Mouse (Mus musculus) neural tube, embryonic 15.5 days (tissue): ENCODE data around the gene Stim1. TPM values are rescaled to one million over a fixed set of nuclear protein-coding genes. Genes with fewer than 3 reads are reported as not detected.

Source experiments
- ATAC-seq: fragments of 200-750 bp; cut with Nextera tagmentation; 2 replicates; pipeline ENCODE4 v1.8.0; 2017; ENCODE audit warnings: mild to moderate bottlenecking, moderate TSS enrichment, moderate library complexity; ENCODE audit not compliant: low FRiP score
- H3K27ac ChIP-seq: fragments of 300-500 bp; sonication (generic); replicated peaks from 2 replicates; pipeline ENCODE4 v1.5.1; 2015; ENCODE audit warnings: mild to moderate bottlenecking, inconsistent platforms
- H3K27me3 ChIP-seq: fragments of 300-500 bp; sonication (generic); replicated peaks from 2 replicates; pipeline ENCODE4 v1.6.1; 2015; ENCODE audit warnings: inconsistent platforms
- H3K36me3 ChIP-seq: fragments of 300-500 bp; sonication (generic); 2 replicates; pipeline ENCODE4 v1.6.1; 2015; ENCODE audit warnings: inconsistent platforms
- H3K4me1 ChIP-seq: fragments of 300-500 bp; sonication (generic); 2 replicates; pipeline ENCODE4 v1.6.1; 2015; ENCODE audit warnings: inconsistent platforms
- H3K4me2 ChIP-seq: fragments of 300-500 bp; sonication (generic); 2 replicates; pipeline ENCODE4 v1.6.1; 2015; ENCODE audit warnings: inconsistent platforms, mild to moderate bottlenecking, moderate library complexity
- H3K4me3 ChIP-seq: fragments of 300-500 bp; sonication (generic); replicated peaks from 2 replicates; pipeline ENCODE4 v1.5.1; 2015; ENCODE audit warnings: mild to moderate bottlenecking, inconsistent platforms
- H3K9ac ChIP-seq: fragments of 300-500 bp; sonication (generic); replicated peaks from 2 replicates; pipeline ENCODE4 v1.6.1; 2015; ENCODE audit warnings: mild to moderate bottlenecking, inconsistent platforms
- H3K9me3 ChIP-seq: fragments of 300-500 bp; sonication (generic); replicated peaks from 2 replicates; pipeline ENCODE4 v1.6.1; 2016; ENCODE audit warnings: inconsistent platforms
- WGBS: fragments of 180-500 bp; shearing (Covaris S2); methylation state at CpG from one replicate; pipeline ENCODE4 v1.1.7; 2015; ENCODE audit warnings: mixed read lengths; 5-methylcytosine and 5-hydroxymethylcytosine counted together
- polyA plus RNA-seq: library from polyadenylated mRNA; unstranded; fragments of >200 nt; fragmentation: Nextera tagmentation; extraction: Ambion mirVana; gene quantifications from 2 replicates; pipeline ENCODE4 v1.2.1, GENCODE M21; 2015

Gene Stim1
- polyA plus RNA-seq = 13.2 and 17.0 TPM in 2 replicates

DNA sequence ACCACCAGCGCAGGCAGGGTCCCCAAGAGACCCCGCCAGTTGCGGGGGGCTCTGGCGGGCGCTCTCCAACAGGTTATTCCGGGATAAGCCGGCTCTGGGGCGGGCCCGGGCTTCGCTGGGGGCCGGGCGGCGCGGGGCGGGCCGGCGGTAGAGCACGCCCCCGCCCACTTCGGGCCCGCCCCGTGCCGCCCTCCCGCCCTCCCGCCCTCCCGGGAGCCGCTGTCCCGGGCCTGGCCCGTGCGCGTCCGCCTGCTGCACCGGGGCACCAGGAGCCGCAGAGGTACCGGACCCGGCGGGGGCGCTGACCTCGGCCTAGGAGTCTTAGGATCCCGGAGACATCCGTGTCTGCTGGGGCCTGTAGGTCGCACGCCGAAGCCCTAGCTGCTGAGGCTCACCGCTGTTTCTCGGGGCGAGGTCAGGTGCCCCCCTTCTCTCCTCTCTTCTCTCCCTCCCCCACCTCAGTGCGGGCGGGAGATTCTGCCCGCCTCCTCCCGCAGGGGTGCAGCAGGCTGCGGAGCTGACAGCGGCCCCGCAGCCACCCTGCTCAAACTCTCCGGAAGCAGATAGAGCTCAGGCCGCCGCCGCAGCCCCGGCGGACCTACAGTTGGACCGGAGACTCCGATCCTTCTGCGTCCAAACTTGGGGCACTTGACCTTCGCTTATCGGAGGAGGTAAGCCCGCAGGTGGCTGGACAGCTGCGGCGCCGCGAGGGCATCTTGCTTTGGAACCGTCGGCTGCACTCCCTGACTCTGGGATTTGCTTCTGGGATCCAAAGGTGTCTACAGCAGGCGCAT, at the start of gene Stim1:
Gene Stim1, plus strand, starts transcription at position 206 of the 794 bp plus-strand sequence.
- Histone ChIP-seq H3K4me3 (peak within 1 kb of the TSS; percentile 81), H3K4me1 (peaks cover 17% of the 10 kb centered on the region), H3K4me2 (peak within 1 kb of the TSS; percentile 82), H3K36me3 (no peaks in the 10 kb centered on the region), H3K27me3 (no peaks in the 10 kb centered on the region), H3K9ac (peak within 1 kb of the TSS; percentile 54), H3K27ac (peak within 1 kb of the TSS; percentile 74), H3K9me3 (no peaks in the 10 kb centered on the region)
- ATAC-seq = peak; percentile 89
- under 1% methylated on average over 72 of the region's 73 CpGs for WGBS

GRCm38 (mm10) chr7:102221899-102222298, 45.7 kb upstream of the Stim1 start:
- H3K4me3 ChIP-seq = peak overlapping the region; percentile 59; the same call in 1 of the 2 replicates
- H3K27ac ChIP-seq = no peak overlapping the region
- H3K4me2 ChIP-seq = peak overlapping the region; percentile 90
- ATAC-seq = peak; percentile 19; the same call in 1 of the 2 replicates
- no peaks in the 10 kb centered on the region for H3K27me3 ChIP-seq
- no peaks in the 10 kb centered on the region for H3K36me3 ChIP-seq
- WGBS = 76% methylated on average over 1 of the region's 1 CpGs
- peaks cover 11% of the 10 kb centered on the region; the same call in 1 of the 2 replicates for H3K4me1 ChIP-seq
- no peak overlapping the region for H3K9ac ChIP-seq
- no peaks in the 10 kb centered on the region for H3K9me3 ChIP-seq

DNA sequence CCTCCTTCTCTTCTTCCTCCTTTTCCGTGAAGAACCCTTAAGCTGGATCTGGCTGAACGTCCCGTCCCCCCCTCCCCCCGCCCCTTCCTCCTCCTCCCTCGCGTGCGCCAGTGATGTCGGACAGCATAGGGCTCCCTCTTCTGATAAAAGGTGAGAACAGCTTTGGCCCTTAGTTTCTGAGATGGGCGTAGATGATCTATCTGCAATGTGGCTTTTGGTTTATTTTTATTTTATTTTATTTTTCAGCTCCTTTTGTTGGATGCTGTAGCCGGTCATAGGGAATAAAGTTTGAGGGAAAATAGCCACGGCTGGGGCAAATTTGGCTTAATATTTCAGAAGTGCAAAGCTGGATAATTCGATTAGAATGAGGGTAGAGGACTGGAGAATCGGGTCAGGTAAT, 45.3 kb upstream of the Stim1 start:
- ATAC-seq = peak; percentile 87
- no peaks in the 10 kb centered on the region for H3K27me3 ChIP-seq
- H3K36me3 ChIP-seq = 0 out of 2 replicates have a peak, but pooled peaks cover 2% of the 10 kb centered on the region
- under 1% methylated on average over 8 of the region's 13 CpGs for WGBS
- H3K4me1 ChIP-seq = peaks cover 11% of the 10 kb centered on the region; the same call in 1 of the 2 replicates
- H3K9ac ChIP-seq = peak overlapping the region; percentile 76
- 0 out of 2 replicates have a peak overlapping the region, but pooled peaks have one; percentile 75 for H3K27ac ChIP-seq
- H3K4me2 ChIP-seq = peak overlapping the region; percentile 90
- H3K4me3 ChIP-seq = peak overlapping the region; percentile 59
- H3K9me3 ChIP-seq = no peaks in the 10 kb centered on the region

DNA sequence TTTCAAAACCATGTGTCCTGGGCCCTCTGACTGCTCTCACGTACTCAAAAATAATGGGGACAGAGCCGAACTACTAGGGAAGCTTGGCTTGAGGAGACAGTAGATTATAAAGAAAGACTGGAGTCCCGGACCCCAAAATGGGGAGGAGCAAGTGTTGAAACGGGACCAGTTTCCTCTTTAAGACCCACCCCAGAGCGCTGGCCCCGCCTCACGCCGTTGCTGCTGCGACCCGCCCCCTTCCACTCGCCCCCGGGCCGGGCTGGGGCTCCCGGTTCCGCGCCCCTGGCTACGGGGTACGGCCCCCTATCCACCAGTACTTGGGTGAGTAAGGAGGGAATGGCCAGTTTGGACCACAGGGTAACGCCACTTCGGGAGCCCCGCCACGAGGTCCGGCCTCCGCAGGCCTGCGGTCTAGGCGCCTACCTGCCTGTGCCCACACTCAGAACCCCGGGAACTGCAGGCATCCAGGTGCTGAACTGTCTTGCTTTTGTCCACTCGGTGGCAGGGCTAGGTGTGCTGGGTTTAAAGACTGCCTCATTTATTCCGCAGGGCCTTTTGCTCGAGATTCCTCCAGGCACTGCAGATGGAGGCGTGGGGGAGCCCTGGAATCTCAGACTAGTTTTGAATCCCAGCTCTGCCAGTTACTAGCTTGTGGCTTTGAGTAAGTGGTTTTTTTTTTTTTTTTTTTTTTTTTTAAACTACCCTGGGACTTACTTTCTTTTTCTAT, 44.6 kb upstream of the Stim1 start:
- no peaks in the 10 kb centered on the region for H3K27me3 ChIP-seq
- no peaks in the 10 kb centered on the region for H3K9me3 ChIP-seq
- H3K4me1 ChIP-seq = peaks cover 11% of the 10 kb centered on the region; the same call in 1 of the 2 replicates
- H3K9ac ChIP-seq = peak overlapping the region; percentile 76
- H3K27ac ChIP-seq = peak overlapping the region; percentile 75
- peak; percentile 91 for ATAC-seq
- peaks cover 7% of the 10 kb centered on the region; the same call in 1 of the 2 replicates for H3K36me3 ChIP-seq
- H3K4me2 ChIP-seq = peak overlapping the region; percentile 90
- WGBS = 2% methylated on average over 30 of the region's 31 CpGs
- peak overlapping the region; percentile 59 for H3K4me3 ChIP-seq

- no peak overlapping the region for H3K9ac ChIP-seq
- H3K4me3 ChIP-seq = no peak overlapping the region
- H3K4me1 ChIP-seq = peaks cover 11% of the 10 kb centered on the region; the same call in 1 of the 2 replicates
- H3K27ac ChIP-seq = no peak overlapping the region
- 90% methylated on average over 5 of the region's 5 CpGs for WGBS
- H3K4me2 ChIP-seq = peak overlapping the region; percentile 90
- H3K27me3 ChIP-seq = no peaks in the 10 kb centered on the region
- no peak for ATAC-seq
- H3K36me3 ChIP-seq = peaks cover 13% of the 10 kb centered on the region
- no peaks in the 10 kb centered on the region for H3K9me3 ChIP-seq
Measured at GRCm38 (mm10) chr7:102223883-102224738, 43.5 kb upstream of the Stim1 start.

GRCm38 (mm10) chr7:102226051-102226450, 41.6 kb upstream of the Stim1 start:
- ATAC-seq = no peak
- H3K4me2 ChIP-seq = no peak overlapping the region
- WGBS = 95% methylated on average over 6 of the region's 6 CpGs
- H3K4me3 ChIP-seq = no peak overlapping the region
- H3K27ac ChIP-seq = no peak overlapping the region
- H3K36me3 ChIP-seq = peaks cover 22% of the 10 kb centered on the region
- peaks cover 11% of the 10 kb centered on the region; the same call in 1 of the 2 replicates for H3K4me1 ChIP-seq
- H3K27me3 ChIP-seq = no peaks in the 10 kb centered on the region
- H3K9me3 ChIP-seq = no peaks in the 10 kb centered on the region
- H3K9ac ChIP-seq = no peak overlapping the region

GRCm38 (mm10) chr7:102228049-102228670, 39.4 kb upstream of the Stim1 start:
- ATAC-seq = no peak
- no peak overlapping the region for H3K27ac ChIP-seq
- peaks cover 8% of the 10 kb centered on the region; the same call in 1 of the 2 replicates for H3K4me1 ChIP-seq
- no peak overlapping the region for H3K4me3 ChIP-seq
- no peak overlapping the region for H3K9ac ChIP-seq
- no peaks in the 10 kb centered on the region for H3K27me3 ChIP-seq
- H3K9me3 ChIP-seq = no peaks in the 10 kb centered on the region
- H3K36me3 ChIP-seq = peaks cover 28% of the 10 kb centered on the region
- 93% methylated on average over 4 of the region's 4 CpGs for WGBS
- no peak overlapping the region for H3K4me2 ChIP-seq

DNA sequence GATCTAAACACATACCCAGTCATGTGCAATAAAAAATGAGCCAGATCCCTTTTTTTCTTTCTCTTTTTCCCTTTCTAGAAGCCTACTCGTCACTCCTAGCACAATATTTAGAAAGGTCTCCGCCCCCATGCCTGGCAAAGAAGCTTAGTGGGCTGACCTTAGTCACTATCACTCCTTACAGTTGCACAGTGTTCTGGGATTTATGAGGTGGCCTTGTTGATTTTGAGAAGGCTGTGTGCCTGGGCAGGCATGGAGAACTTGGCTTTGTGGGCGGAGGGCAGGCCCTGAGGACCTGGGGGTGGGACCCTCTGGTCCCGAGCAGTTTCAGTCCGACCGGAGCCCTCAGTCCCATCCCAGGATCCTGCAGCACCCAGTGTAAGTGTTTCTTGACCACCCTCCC, 37.8 kb upstream of the Stim1 start:
- Histone ChIP-seq H3K4me3 (no peak overlapping the region), H3K27me3 (no peaks in the 10 kb centered on the region), H3K4me1 (no peaks in the 10 kb centered on the region), H3K4me2 (no peak overlapping the region), H3K36me3 (peaks cover 28% of the 10 kb centered on the region), H3K27ac (no peak overlapping the region), H3K9me3 (no peaks in the 10 kb centered on the region), H3K9ac (no peak overlapping the region)
- ATAC-seq = no peak
- 94% methylated on average over 6 of the region's 6 CpGs for WGBS

GRCm38 (mm10) chr7:102233059-102233458, 34.5 kb upstream of the Stim1 start:
- no peak overlapping the region for H3K4me2 ChIP-seq
- H3K9ac ChIP-seq = no peak overlapping the region
- ATAC-seq = no peak
- no peak overlapping the region for H3K4me3 ChIP-seq
- peaks cover 45% of the 10 kb centered on the region for H3K36me3 ChIP-seq
- H3K27me3 ChIP-seq = no peaks in the 10 kb centered on the region
- WGBS = 75% methylated on average over 4 of the region's 4 CpGs
- H3K4me1 ChIP-seq = no peaks in the 10 kb centered on the region
- no peaks in the 10 kb centered on the region for H3K9me3 ChIP-seq
- no peak overlapping the region for H3K27ac ChIP-seq

- ATAC-seq = no peak
- H3K9me3 ChIP-seq = no peaks in the 10 kb centered on the region
- WGBS = 84% methylated on average over 8 of the region's 8 CpGs
- no peaks in the 10 kb centered on the region for H3K27me3 ChIP-seq
- no peak overlapping the region for H3K27ac ChIP-seq
- no peak overlapping the region for H3K4me3 ChIP-seq
- H3K4me1 ChIP-seq = no peaks in the 10 kb centered on the region
- H3K9ac ChIP-seq = no peak overlapping the region
- H3K36me3 ChIP-seq = peaks cover 47% of the 10 kb centered on the region
- H3K4me2 ChIP-seq = no peak overlapping the region
Measured at GRCm38 (mm10) chr7:102238686-102239286, 28.8 kb upstream of the Stim1 start.
